Mouse (Mus musculus) midbrain, postnatal 0 days (tissue): Measurements from ENCODE around the gene Arl5c. TPM values are rescaled to one million over a fixed set of nuclear protein-coding genes. Genes with fewer than 3 reads are reported as not detected.

Experiments
- ATAC-seq: fragments of 200-750 bp; cut with Nextera tagmentation; 2 replicates; pipeline ENCODE4 v1.8.0; 2017; ENCODE audit warnings: moderate number of reproducible peaks, mild to moderate bottlenecking, moderate TSS enrichment, moderate library complexity; ENCODE audit not compliant: low FRiP score
- DNase-seq: peaks from one replicate; pipeline ENCODE4 v3.0.0-alpha.2; 2015; ENCODE audit warnings: low spot score
- H3K27ac ChIP-seq: fragments of 300-500 bp; sonication (generic); 2 replicates; pipeline ENCODE4 v1.5.1; 2014; ENCODE audit warnings: low read depth, mild to moderate bottlenecking, low read length, mixed read lengths
- H3K27me3 ChIP-seq: fragments of 300-500 bp; sonication (generic); 2 replicates; pipeline ENCODE4 v1.6.1; 2014; ENCODE audit warnings: low read length, control low read depth, mixed read lengths; ENCODE audit not compliant: insufficient read depth
- H3K36me3 ChIP-seq: fragments of 300-500 bp; sonication (generic); 2 replicates; pipeline ENCODE4 v1.6.1; 2014; ENCODE audit warnings: low read length, control low read depth, mixed read lengths; ENCODE audit not compliant: insufficient read depth
- H3K4me1 ChIP-seq: fragments of 300-500 bp; sonication (generic); 2 replicates; pipeline ENCODE4 v1.6.1; 2014; ENCODE audit warnings: mild to moderate bottlenecking, control low read depth, antibody characterized with exemption, low read length, mixed read lengths; ENCODE audit not compliant: insufficient read depth
- H3K4me2 ChIP-seq: fragments of 300-500 bp; sonication (generic); 2 replicates; pipeline ENCODE4 v1.6.1; 2014; ENCODE audit warnings: low read depth, mild to moderate bottlenecking, low read length, mixed read lengths; ENCODE audit not compliant: poor library complexity, severe bottlenecking
- H3K4me3 ChIP-seq: fragments of 300-500 bp; sonication (generic); 2 replicates; pipeline ENCODE4 v1.5.1; 2014; ENCODE audit warnings: low read depth, mild to moderate bottlenecking, low read length, moderate library complexity
- H3K9ac ChIP-seq: fragments of 300-500 bp; sonication (generic); replicated peaks from 2 replicates; pipeline ENCODE4 v1.6.1; 2014; ENCODE audit warnings: mild to moderate bottlenecking, low read length, moderate library complexity, mixed read lengths; ENCODE audit not compliant: poor library complexity, severe bottlenecking
- H3K9me3 ChIP-seq: fragments of 300-500 bp; sonication (generic); 2 replicates; pipeline ENCODE4 v1.6.1; 2016; ENCODE audit warnings: low read length, control low read depth
- CTCF ChIP-seq: IDR thresholded peaks from 2 replicates; pipeline ENCODE4 v1.5.1; 2016; ENCODE audit warnings: antibody characterized with exemption, mild to moderate bottlenecking
- WGBS: fragments of 180-500 bp; shearing (Covaris S2); extraction: QIAGEN DNeasy Blood & Tissue Kit; methylation state at CpG from one replicate; pipeline ENCODE4 v1.1.7; 2014; 5-methylcytosine and 5-hydroxymethylcytosine counted together
- polyA plus RNA-seq: library from polyadenylated mRNA; unstranded; fragments of >200 nt; fragmentation: Nextera tagmentation; extraction: Ambion mirVana; gene quantifications from 2 replicates; pipeline ENCODE4 v1.2.1, GENCODE M21; 2015
- total RNA-seq: library from RNA; depleted of rRNA; stranded (reverse); fragments of >200 nt; gene quantifications from 2 replicates; pipeline ENCODE4 v1.2.3, GENCODE M21; 2014

The Arl5c gene
- total and polyA plus RNA-seq, 2 experiments from 2014 or later: 1.1 to 2.9 TPM

DNA sequence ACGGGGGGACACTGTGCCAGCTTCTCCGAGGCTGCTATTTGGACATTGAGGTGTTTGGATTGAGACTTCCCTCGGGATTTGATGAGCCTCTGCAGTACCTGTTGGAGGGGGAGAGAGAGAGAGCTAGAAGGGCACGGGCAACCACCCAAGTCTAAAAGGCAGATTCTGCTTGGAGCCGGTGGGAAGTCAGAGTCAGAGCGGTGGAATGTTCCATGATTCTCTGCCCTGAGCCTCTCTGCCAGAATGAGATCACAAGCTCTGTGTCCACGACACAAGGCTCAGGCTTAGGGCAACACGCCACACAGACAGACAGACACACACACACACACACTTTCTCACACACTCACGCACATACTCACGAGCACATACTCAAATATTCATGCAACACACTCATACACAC is 9.7 kb upstream of the Arl5c start:
- 81% methylated on average over 10 of the region's 10 CpGs for WGBS
- DNase-seq: no peak
- Histone ChIP-seq H3K4me3 (no peak overlapping the region), H3K9me3 (no peaks in the 10 kb centered on the region), H3K4me2 (no peak overlapping the region), H3K4me1 (no peaks in the 10 kb centered on the region), H3K9ac (no peak overlapping the region), H3K27me3 (no peaks in the 10 kb centered on the region), H3K27ac (no peak overlapping the region), H3K36me3 (peaks cover 52% of the 10 kb centered on the region)
- no peak for ATAC-seq
- no peak for TF ChIP-seq CTCF

DNA sequence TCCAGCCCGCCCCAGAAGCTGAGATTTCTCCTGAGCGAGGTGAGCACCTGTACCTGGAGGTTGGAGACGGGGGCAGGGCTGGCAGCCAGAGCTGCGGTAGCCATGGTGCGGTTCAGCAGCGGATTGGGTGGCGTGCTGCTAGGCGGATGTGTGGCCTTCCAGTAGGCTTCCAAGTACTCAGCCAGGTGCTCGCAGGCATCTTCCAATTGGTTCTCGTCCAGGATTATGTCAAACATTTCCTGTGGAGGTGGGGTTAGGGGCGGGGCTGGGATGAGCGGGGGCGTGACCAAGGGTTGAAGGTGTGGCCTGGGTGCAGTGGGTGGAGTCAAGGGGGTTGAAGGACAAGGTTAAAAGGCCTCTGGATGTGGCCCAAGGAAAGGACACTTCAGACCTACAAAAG is 9.1 kb upstream of the Arl5c start:
- H3K36me3 ChIP-seq: peaks cover 46% of the 10 kb centered on the region
- H3K4me2 ChIP-seq: no peak overlapping the region
- no peak for TF ChIP-seq CTCF
- no peaks in the 10 kb centered on the region for H3K9me3 ChIP-seq
- H3K27ac ChIP-seq: no peak overlapping the region
- DNase-seq (no peak), ATAC-seq (no peak)
- no peak overlapping the region for H3K9ac ChIP-seq
- H3K4me3 ChIP-seq: no peak overlapping the region
- no peaks in the 10 kb centered on the region for H3K27me3 ChIP-seq
- no peaks in the 10 kb centered on the region for H3K4me1 ChIP-seq
- 56% methylated on average over 13 of the region's 13 CpGs for WGBS

DNA sequence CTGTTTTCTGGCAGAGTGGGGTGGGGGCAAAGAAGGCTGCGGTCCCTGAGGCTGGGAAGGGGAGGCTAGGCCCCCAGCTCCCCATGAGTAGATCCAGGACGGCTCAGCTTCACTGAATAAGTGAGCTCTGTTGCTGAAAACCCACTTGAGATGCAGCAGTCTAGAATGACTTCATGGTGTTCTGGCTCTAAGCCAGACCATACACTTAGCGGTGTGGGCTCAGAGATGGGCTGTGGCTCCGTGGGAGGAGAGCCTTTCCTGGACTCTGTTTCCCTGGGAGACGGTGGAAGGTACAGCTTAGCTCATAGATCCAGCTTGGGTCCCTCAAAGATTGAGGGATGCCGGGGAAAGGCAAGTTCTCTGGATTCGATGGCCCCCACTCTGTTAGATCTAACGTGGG is 8.2 kb upstream of the Arl5c start:
- ATAC-seq (no peak), DNase-seq (no peak)
- Histone ChIP-seq H3K27me3 (no peaks in the 10 kb centered on the region), H3K27ac (0 out of 2 replicates have a peak overlapping the region, but pooled peaks have one; percentile 12), H3K4me3 (no peak overlapping the region), H3K4me2 (no peak overlapping the region), H3K9me3 (no peaks in the 10 kb centered on the region), H3K9ac (no peak overlapping the region), H3K36me3 (peaks cover 37% of the 10 kb centered on the region), H3K4me1 (no peaks in the 10 kb centered on the region)
- 69% methylated on average over 8 of the region's 8 CpGs for WGBS
- TF ChIP-seq CTCF: no peak

DNA sequence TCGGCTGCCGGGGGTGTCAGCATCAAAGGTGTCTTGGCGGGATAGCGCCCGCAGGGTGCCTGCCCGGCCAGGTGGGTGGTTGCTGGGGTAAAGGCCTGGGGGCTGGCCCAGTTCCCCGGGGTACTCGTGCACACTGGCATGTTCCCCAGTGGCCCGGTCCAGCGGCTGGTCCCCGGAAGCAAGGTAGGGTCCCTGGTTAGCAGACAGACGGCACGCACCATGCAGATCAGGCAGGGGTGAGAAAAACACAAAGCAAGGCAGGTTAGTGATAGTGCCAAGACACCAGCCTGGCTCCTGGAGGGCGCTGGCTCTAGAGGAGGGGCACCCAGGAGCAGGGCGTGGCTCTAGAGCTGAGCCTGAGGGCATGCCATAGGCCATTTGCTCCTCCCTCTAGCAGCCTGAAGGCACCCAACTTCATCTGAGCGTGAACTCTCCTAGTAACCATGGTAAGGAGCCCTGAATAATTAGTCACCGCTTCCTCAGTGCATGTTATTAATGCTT is 7.2 kb upstream of the Arl5c start:
- Histone ChIP-seq H3K27me3 (no peaks in the 10 kb centered on the region), H3K9ac (no peak overlapping the region), H3K4me3 (no peak overlapping the region), H3K9me3 (no peaks in the 10 kb centered on the region), H3K27ac (no peak overlapping the region), H3K36me3 (peaks cover 32% of the 10 kb centered on the region), H3K4me2 (no peak overlapping the region), H3K4me1 (no peaks in the 10 kb centered on the region)
- 47% methylated on average over 17 of the region's 17 CpGs for WGBS
- TF ChIP-seq CTCF: no peak
- ATAC-seq (no peak), DNase-seq (no peak)

DNA sequence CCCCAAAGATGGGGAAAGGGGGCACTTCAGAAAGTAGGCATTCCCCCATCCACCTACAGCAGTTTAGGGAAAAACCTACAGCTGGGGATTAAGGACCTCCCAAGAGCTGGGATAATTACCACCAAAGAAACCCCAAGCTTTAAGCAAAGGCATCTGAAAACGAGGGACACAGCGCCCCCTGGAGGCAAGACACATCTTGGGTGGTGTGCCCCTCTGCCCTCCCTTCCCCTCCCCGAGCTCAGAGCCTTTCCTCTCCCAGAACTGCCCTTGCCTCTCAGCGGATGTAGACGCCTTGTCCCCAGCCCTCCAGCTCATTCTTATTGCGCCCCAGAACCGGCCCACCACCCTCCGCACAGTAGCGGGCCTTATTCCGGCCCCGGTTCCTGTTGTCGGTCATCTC is 6.6 kb upstream of the Arl5c start:
- WGBS: 25% methylated on average over 12 of the region's 12 CpGs
- H3K27ac ChIP-seq: no peak overlapping the region
- H3K4me2 ChIP-seq: no peak overlapping the region
- peaks cover 30% of the 10 kb centered on the region for H3K36me3 ChIP-seq
- no peaks in the 10 kb centered on the region for H3K27me3 ChIP-seq
- H3K9ac ChIP-seq: no peak overlapping the region
- ATAC-seq (no peak), DNase-seq (peak; percentile 78)
- no peaks in the 10 kb centered on the region for H3K4me1 ChIP-seq
- no peaks in the 10 kb centered on the region for H3K9me3 ChIP-seq
- H3K4me3 ChIP-seq: no peak overlapping the region
- peak; percentile 80 for TF ChIP-seq CTCF

DNA sequence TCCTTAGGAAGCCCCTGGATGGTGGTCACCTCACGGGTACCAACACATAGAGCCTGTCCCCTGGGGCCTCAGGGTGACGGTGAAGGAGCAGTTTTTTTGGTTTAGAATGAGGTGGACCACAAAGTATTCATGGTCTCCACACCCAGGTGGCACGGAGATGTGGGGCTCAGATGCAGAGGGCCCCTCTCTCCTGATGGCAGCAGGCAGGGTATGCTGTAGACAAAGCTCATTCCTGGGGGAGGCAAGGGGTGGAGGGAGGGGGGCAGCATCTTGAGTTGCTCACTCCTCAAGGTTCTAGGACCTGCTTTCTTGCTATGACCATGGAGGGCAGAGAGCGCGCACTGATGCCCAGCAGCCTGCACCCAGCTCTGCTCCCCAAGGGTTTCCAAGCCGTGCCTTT is 6.0 kb upstream of the Arl5c start:
- DNase-seq (no peak), ATAC-seq (no peak)
- Histone ChIP-seq H3K9me3 (no peaks in the 10 kb centered on the region), H3K9ac (no peak overlapping the region), H3K4me3 (no peak overlapping the region), H3K27me3 (no peaks in the 10 kb centered on the region), H3K36me3 (peaks cover 25% of the 10 kb centered on the region), H3K4me2 (no peak overlapping the region), H3K4me1 (no peaks in the 10 kb centered on the region), H3K27ac (no peak overlapping the region)
- WGBS: 68% methylated on average over 6 of the region's 6 CpGs
- TF ChIP-seq CTCF: no peak
